ENCODE assay signal across 20 mouse cellular contexts in genomic region chr10:59870038-59870437, GRCm38 (mm10). TPM values are rescaled to one million over a fixed set of nuclear protein-coding genes. Genes with fewer than 3 reads are reported as not detected.
DNase-seq lines count a peak whose midpoint lies in the region; ATAC-seq and TF ChIP-seq lines count a peak whose summit lies in the region.
"Had no signal": no experiment of that assay in that cellular context is flagged by ENCODE, and none has a peak within 500 bp of the region (broad histone marks: within the 10 kb centered on the region; RNA-seq: fewer than 3 reads in every experiment).

No protein-coding gene starts in this region.

- 86% methylated on average over 6 of the region's 6 CpGs for WGBS in embryonic facial prominence, embryonic 12.5 days
- 86% methylated on average over 6 of the region's 6 CpGs for WGBS in embryonic facial prominence, embryonic 10.5 days
- 89% methylated on average over 6 of the region's 6 CpGs for WGBS in intestine, postnatal 0 days
- WGBS in intestine, embryonic 15.5 days, result 89% methylated on average over 6 of the region's 6 CpGs
- WGBS in lung, embryonic 14.5 days, result 87% methylated on average over 6 of the region's 6 CpGs
- WGBS in lung, adult 2 months, result 93% methylated on average over 6 of the region's 6 CpGs
- WGBS in neural tube, embryonic 14.5 days, result 82% methylated on average over 6 of the region's 6 CpGs

- no peak overlapping the region for H3K4me3 ChIP-seq in embryonic facial prominence, embryonic 12.5 days
- H3K4me3 ChIP-seq in embryonic facial prominence, embryonic 10.5 days, result no peak overlapping the region
- no peak overlapping the region for H3K4me3 ChIP-seq in intestine, postnatal 0 days (ENCODE audit: low read depth, low read length)
- H3K4me3 ChIP-seq in intestine, embryonic 15.5 days (replicated peaks), result no peak overlapping the region
- no peak overlapping the region for H3K4me3 ChIP-seq in lung, embryonic 14.5 days (ENCODE audit: low read depth, low read length)
- H3K4me3 ChIP-seq in lung, adult 2 months (replicated peaks; ENCODE audit: extremely low read depth, low read depth, low read length), result no peak overlapping the region
- no peak overlapping the region for H3K4me3 ChIP-seq in neural tube, embryonic 14.5 days (ENCODE audit: low read depth, low read length)
- H3K4me3 ChIP-seq: erythroblast, embryonic 14.5 days; limb, embryonic 12.5 days; liver, embryonic 13.5 days had no signal

- H3K9me3 ChIP-seq in embryonic facial prominence, embryonic 12.5 days, result no peaks in the 10 kb centered on the region
- no peaks in the 10 kb centered on the region for H3K9me3 ChIP-seq in embryonic facial prominence, embryonic 10.5 days
- no peaks in the 10 kb centered on the region for H3K9me3 ChIP-seq in intestine, postnatal 0 days (ENCODE audit: control insufficient read depth)
- no peaks in the 10 kb centered on the region for H3K9me3 ChIP-seq in intestine, embryonic 15.5 days
- no peaks in the 10 kb centered on the region for H3K9me3 ChIP-seq in lung, embryonic 14.5 days (ENCODE audit: low read depth, low read length)
- no peaks in the 10 kb centered on the region for H3K9me3 ChIP-seq in neural tube, embryonic 14.5 days (ENCODE audit: control insufficient read depth, low read length)
- H3K9me3 ChIP-seq: G1E; limb, embryonic 12.5 days had no signal

- no peaks in the 10 kb centered on the region for H3K4me1 ChIP-seq in embryonic facial prominence, embryonic 12.5 days
- H3K4me1 ChIP-seq in embryonic facial prominence, embryonic 10.5 days, result peaks cover 5% of the 10 kb centered on the region
- no peaks in the 10 kb centered on the region for H3K4me1 ChIP-seq in intestine, postnatal 0 days (replicated peaks; ENCODE audit: control insufficient read depth, insufficient read depth, low read length)
- no peaks in the 10 kb centered on the region for H3K4me1 ChIP-seq in intestine, embryonic 15.5 days (replicated peaks)
- H3K4me1 ChIP-seq in lung, embryonic 14.5 days (ENCODE audit: insufficient read depth), result no peaks in the 10 kb centered on the region
- no peaks in the 10 kb centered on the region for H3K4me1 ChIP-seq in lung, adult 2 months (ENCODE audit: control insufficient read depth, insufficient read depth, low read length)
- no peaks in the 10 kb centered on the region for H3K4me1 ChIP-seq in neural tube, embryonic 14.5 days (ENCODE audit: control insufficient read depth, insufficient read depth, low read length)
- H3K4me1 ChIP-seq: limb, embryonic 12.5 days had no signal

- no peak overlapping the region for H3K4me2 ChIP-seq in embryonic facial prominence, embryonic 12.5 days (replicated peaks)
- H3K4me2 ChIP-seq in intestine, postnatal 0 days (replicated peaks; ENCODE audit: low read depth), result no peak overlapping the region
- H3K4me2 ChIP-seq in intestine, embryonic 15.5 days (replicated peaks), result no peak overlapping the region
- no peak overlapping the region for H3K4me2 ChIP-seq in lung, embryonic 14.5 days
- no peak overlapping the region for H3K4me2 ChIP-seq in neural tube, embryonic 14.5 days (ENCODE audit: low read depth, low read length)
- H3K4me2 ChIP-seq: limb, embryonic 12.5 days; liver, embryonic 13.5 days had no signal

- no peaks in the 10 kb centered on the region for H3K27me3 ChIP-seq in embryonic facial prominence, embryonic 12.5 days
- no peaks in the 10 kb centered on the region for H3K27me3 ChIP-seq in embryonic facial prominence, embryonic 10.5 days (replicated peaks; ENCODE audit: low read depth, poor library complexity, severe bottlenecking)
- no peaks in the 10 kb centered on the region for H3K27me3 ChIP-seq in intestine, postnatal 0 days (replicated peaks; ENCODE audit: control insufficient read depth, insufficient read depth, low read length)
- no peaks in the 10 kb centered on the region for H3K27me3 ChIP-seq in intestine, embryonic 15.5 days (replicated peaks)
- H3K27me3 ChIP-seq in lung, embryonic 14.5 days (ENCODE audit: insufficient read depth, low read length), result no peaks in the 10 kb centered on the region
- H3K27me3 ChIP-seq in neural tube, embryonic 14.5 days (ENCODE audit: control insufficient read depth, insufficient read depth, low read length), result no peaks in the 10 kb centered on the region
- H3K27me3 ChIP-seq: limb, embryonic 12.5 days; liver, embryonic 13.5 days had no signal

- no peak overlapping the region for H3K27ac ChIP-seq in embryonic facial prominence, embryonic 12.5 days
- H3K27ac ChIP-seq in embryonic facial prominence, embryonic 10.5 days (replicated peaks), result no peak overlapping the region
- H3K27ac ChIP-seq in intestine, postnatal 0 days (ENCODE audit: low read depth, low read length), result no peak overlapping the region
- no peak overlapping the region for H3K27ac ChIP-seq in intestine, embryonic 15.5 days
- H3K27ac ChIP-seq in lung, embryonic 14.5 days (ENCODE audit: low read depth), result no peak overlapping the region
- H3K27ac ChIP-seq in neural tube, embryonic 14.5 days (ENCODE audit: low read depth, low read length), result no peak overlapping the region
- H3K27ac ChIP-seq: limb, embryonic 12.5 days had no signal

- H3K9ac ChIP-seq in embryonic facial prominence, embryonic 12.5 days, result no peak overlapping the region
- no peak overlapping the region for H3K9ac ChIP-seq in intestine, postnatal 0 days (ENCODE audit: low read depth, low read length)
- H3K9ac ChIP-seq in intestine, embryonic 15.5 days, result no peak overlapping the region
- no peak overlapping the region for H3K9ac ChIP-seq in lung, embryonic 14.5 days
- H3K9ac ChIP-seq in neural tube, embryonic 14.5 days (replicated peaks; ENCODE audit: low read depth, low read length), result no peak overlapping the region
- H3K9ac ChIP-seq: forebrain, postnatal 0 days; limb, embryonic 12.5 days; liver, embryonic 13.5 days had no signal

- H3K36me3 ChIP-seq in embryonic facial prominence, embryonic 12.5 days, result no peaks in the 10 kb centered on the region
- no peaks in the 10 kb centered on the region for H3K36me3 ChIP-seq in embryonic facial prominence, embryonic 10.5 days (replicated peaks)
- H3K36me3 ChIP-seq in intestine, postnatal 0 days (ENCODE audit: control insufficient read depth, insufficient read depth), result no peaks in the 10 kb centered on the region
- H3K36me3 ChIP-seq in intestine, embryonic 15.5 days, result no peaks in the 10 kb centered on the region
- no peaks in the 10 kb centered on the region for H3K36me3 ChIP-seq in lung, embryonic 14.5 days (ENCODE audit: insufficient read depth)
- H3K36me3 ChIP-seq in neural tube, embryonic 14.5 days (ENCODE audit: control insufficient read depth, insufficient read depth, low read length), result no peaks in the 10 kb centered on the region
- H3K36me3 ChIP-seq: G1E; limb, embryonic 12.5 days; liver, embryonic 13.5 days had no signal

- TF ChIP-seq POLR2A in lung, adult 2 months (IDR thresholded peaks at IDR 0.05; ENCODE audit: borderline replicate concordance, extremely low read depth, low read depth, low read length), result no peak

- no peak for DNase-seq in embryonic facial prominence, embryonic 10.5 days (ENCODE audit: low spot score)
- no peak for DNase-seq in lung, embryonic 14.5 days
- no peak for DNase-seq in lung, adult 2 months
- no peak for DNase-seq in neural tube, embryonic 10.5 days (ENCODE audit: extremely low spot score, low spot score)
- DNase-seq: adrenal gland, postnatal 10 days; cerebellum, adult 9-10 months; forebrain, postnatal 0 days; gastrocnemius, postnatal 36 days; kidney, adult 11 months; liver, embryonic 13.5 days; lung, postnatal 4 days; right cerebral cortex, postnatal 4 days had no signal

- 0 out of 2 replicates have a peak, but pooled peaks have one; percentile 4 for TF ChIP-seq CTCF in intestine, postnatal 0 days (IDR thresholded peaks at IDR 0.05; ENCODE audit: low read depth)
- TF ChIP-seq CTCF in lung, embryonic 14.5 days (IDR thresholded peaks at IDR 0.05; ENCODE audit: low read depth), result 0 out of 2 replicates have a peak, but pooled peaks have one; percentile 16
- TF ChIP-seq CTCF in lung, adult 2 months (IDR thresholded peaks at IDR 0.05; ENCODE audit: insufficient read depth, low read length), result no peak

- ATAC-seq in embryonic facial prominence, embryonic 12.5 days (ENCODE audit: insufficient number of reproducible peaks, insufficient read depth, low FRiP score, low TSS enrichment), result 0 out of 2 replicates have a peak, but pooled peaks have one; percentile 23
- no peak for ATAC-seq in intestine, postnatal 0 days
- no peak for ATAC-seq in intestine, embryonic 15.5 days
- ATAC-seq in lung, embryonic 14.5 days (ENCODE audit: insufficient read depth), result no peak
- ATAC-seq in neural tube, embryonic 14.5 days (ENCODE audit: low read depth), result 0 out of 2 replicates have a peak, but pooled peaks have one; percentile 33
- ATAC-seq: activated CD4-positive, CD25-positive, alpha-beta regulatory T cell, adult 4 months; forebrain, postnatal 0 days had no signal

RNA-seq across cellular contexts. Expression of gene Dnajb12, which starts 9.3 kb away (rescaled TPM):
- polyA plus RNA-seq in embryonic facial prominence, embryonic 12.5 days (2016; fragmentation: Nextera tagmentation; extraction: Ambion mirVana), result 18.9 and 19.9 TPM in 2 replicates
- 27.0 TPM in 2 replicates for polyA plus RNA-seq in embryonic facial prominence, embryonic 10.5 days (2016; fragmentation: Nextera tagmentation; extraction: Ambion mirVana)
- 25.6 and 27.4 TPM in 2 replicates for polyA plus RNA-seq in intestine, postnatal 0 days (2015; fragmentation: Nextera tagmentation; extraction: Ambion mirVana)
- polyA plus RNA-seq in intestine, embryonic 15.5 days (2015; fragmentation: Nextera tagmentation; extraction: Ambion mirVana), result 24.5 and 25.2 TPM in 2 replicates
- 26.7 and 28.1 TPM in 2 replicates for polyA plus RNA-seq in lung, embryonic 14.5 days (2014; fragmentation: Nextera tagmentation; extraction: Ambion mirVana)
- 49.5 and 57.2 TPM in 2 replicates for polyA plus RNA-seq in lung, adult 2 months (2012; rRNA removed)
- polyA plus RNA-seq in neural tube, embryonic 14.5 days (2014; fragmentation: Nextera tagmentation; extraction: Ambion mirVana), result 22.5 and 23.0 TPM in 2 replicates

Comparison
In these comparisons a context has a peak if more than half of its experiments do, and no peak if none do; other contexts are left out.
1. ATAC-seq: peak in embryonic facial prominence, embryonic 12.5 days (single experiment) and neural tube, embryonic 14.5 days (single experiment); none in intestine, postnatal 0 days (single experiment), intestine, embryonic 15.5 days (single experiment) and lung, embryonic 14.5 days (single experiment).